Mouse (Mus musculus) ES-E14 (cell line): ENCODE measurements around the gene Ppp2r5c. TPM values are rescaled to one million over a fixed set of nuclear protein-coding genes. Genes with fewer than 3 reads are reported as not detected.

Source experiments
- DNase-seq: peaks from one replicate; pipeline ENCODE4 v3.0.0-alpha.2; 2013; ENCODE audit warnings: low read depth, low spot score
- H3K27ac ChIP-seq: 2 replicates; pipeline ENCODE4 v1.5.1; 2012; ENCODE audit warnings: low read depth, mild to moderate bottlenecking, low read length, moderate library complexity, mixed read lengths; ENCODE audit not compliant: poor library complexity, insufficient read depth, severe bottlenecking
- H3K36me3 ChIP-seq: 2 replicates; pipeline ENCODE4 v1.6.1; 2012; ENCODE audit warnings: mild to moderate bottlenecking, low read length, moderate library complexity, mixed read lengths; ENCODE audit not compliant: control insufficient read depth, poor library complexity, insufficient read depth, severe bottlenecking
- H3K4me1 ChIP-seq, 2 experiments: fragments of 150-350 bp in 1 of 2; sonication (generic) in 1 of 2; 2 replicates each; pipeline ENCODE4 v1.6.1; 2012; ENCODE audit warnings: low read length in 2 of 2, mild to moderate bottlenecking in 1 of 2, mixed read lengths in 1 of 2; ENCODE audit not compliant: control insufficient read depth in 2 of 2, insufficient read depth in 2 of 2, poor library complexity in 1 of 2
- H3K4me3 ChIP-seq, 2 experiments: fragments of 150-350 bp in 1 of 2; sonication (generic) in 1 of 2; 2 replicates each; pipeline ENCODE4 v1.5.1; 2012; ENCODE audit warnings: low read length in 2 of 2, low read depth in 1 of 2, mild to moderate bottlenecking in 1 of 2, mixed read lengths in 1 of 2; ENCODE audit not compliant: insufficient read depth in 1 of 2, poor library complexity in 1 of 2, severe bottlenecking in 1 of 2
- H3K9ac ChIP-seq: 2 replicates; pipeline ENCODE4 v1.6.1; 2012; ENCODE audit warnings: low read depth, mild to moderate bottlenecking, low read length, mixed read lengths; ENCODE audit not compliant: poor library complexity, insufficient read depth, severe bottlenecking
- H3K9me3 ChIP-seq: fragments of 150-350 bp; sonication (generic); 2 replicates; pipeline ENCODE4 v1.6.1; 2012; ENCODE audit warnings: low read depth, mild to moderate bottlenecking, low read length; ENCODE audit not compliant: control insufficient read depth, insufficient read depth
- CHD2 ChIP-seq: IDR thresholded peaks from 2 replicates; pipeline ENCODE4 v1.6.1; 2014; ENCODE audit warnings: mild to moderate bottlenecking, low read depth, low read length, inconsistent platforms
- HCFC1 ChIP-seq: IDR thresholded peaks from 2 replicates; pipeline ENCODE4 v1.6.1; 2012; ENCODE audit warnings: low read length, inconsistent platforms, borderline replicate concordance; ENCODE audit not compliant: insufficient read depth
- MAFK ChIP-seq: IDR thresholded peaks from 2 replicates; pipeline ENCODE4 v1.6.1; 2014; ENCODE audit warnings: mild to moderate bottlenecking, low read depth, low read length, inconsistent platforms; ENCODE audit not compliant: insufficient read depth
- ZC3H11A ChIP-seq: IDR thresholded peaks from 2 replicates; pipeline ENCODE4 v1.6.1; 2012; ENCODE audit warnings: low read depth, mild to moderate bottlenecking, inconsistent platforms, low read length, borderline replicate concordance
- ZNF384 ChIP-seq: IDR thresholded peaks from 2 replicates; pipeline ENCODE4 v1.6.1; 2012; ENCODE audit warnings: low read depth, low read length, inconsistent platforms
- in situ Hi-C, 2 experiments: fragments of 600-800 bp; cut with MboI; formaldehyde crosslinking; loops; one replicate each; pipeline ENCODE4 v1.15.1; 2025; ENCODE audit warnings: low sequenced_read_pairs in 2 of 2, inconsistent platforms in 1 of 2; ENCODE audit not compliant: unreplicated experiment in 2 of 2
- total RNA-seq: library from RNA; depleted of rRNA; stranded (reverse); fragments of 300-350 nt; gene quantifications from 2 replicates; pipeline ENCODE4 v1.2.3, GENCODE M21; 2012

Gene Ppp2r5c
- total RNA-seq, 1 experiment = 62.1 TPM

DNA sequence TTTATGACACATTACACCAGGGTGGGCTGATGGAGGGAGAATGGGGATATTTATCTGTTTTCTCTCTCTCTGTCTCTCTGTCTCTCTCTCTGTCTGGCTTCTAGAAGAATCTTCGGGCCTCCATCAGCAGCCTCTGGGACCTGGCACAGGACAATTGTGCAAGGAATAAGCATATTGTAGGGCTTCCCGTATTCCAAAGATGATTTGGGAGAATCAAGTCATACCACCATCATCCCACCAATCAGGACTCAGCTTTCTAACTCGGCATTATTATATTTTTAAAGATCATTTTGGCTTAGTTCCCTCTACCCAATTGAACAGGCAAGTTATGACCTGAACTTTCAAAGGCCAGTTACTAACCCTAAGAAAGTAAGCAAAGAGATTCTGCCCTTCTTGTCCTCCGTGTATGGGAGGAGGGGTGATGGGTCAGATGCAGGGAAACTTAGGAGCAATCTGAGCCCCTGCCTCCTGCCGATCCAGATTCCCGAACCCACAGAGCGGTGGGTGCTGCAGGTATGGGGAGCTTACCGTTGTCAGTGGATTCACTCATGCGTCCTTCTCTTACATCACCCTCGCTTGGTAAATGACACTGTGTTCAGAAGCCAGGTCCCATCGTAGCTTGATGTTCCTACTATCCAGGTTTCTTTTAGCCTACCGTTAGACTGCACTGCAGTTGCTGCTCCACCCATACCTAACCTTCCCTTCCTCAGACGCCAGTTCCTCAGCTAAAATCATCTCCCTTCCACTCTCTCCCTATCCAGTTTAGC is 153.5 kb downstream of the Ppp2r5c start:
- TF ChIP-seq ZC3H11A (no peak), HCFC1 (no peak), MAFK (no peak), CHD2 (no peak), ZNF384 (no peak)
- H3K4me3 ChIP-seq = peak overlapping the region; percentile 7 to 75; a peak in 3 of 4 replicates

DNA sequence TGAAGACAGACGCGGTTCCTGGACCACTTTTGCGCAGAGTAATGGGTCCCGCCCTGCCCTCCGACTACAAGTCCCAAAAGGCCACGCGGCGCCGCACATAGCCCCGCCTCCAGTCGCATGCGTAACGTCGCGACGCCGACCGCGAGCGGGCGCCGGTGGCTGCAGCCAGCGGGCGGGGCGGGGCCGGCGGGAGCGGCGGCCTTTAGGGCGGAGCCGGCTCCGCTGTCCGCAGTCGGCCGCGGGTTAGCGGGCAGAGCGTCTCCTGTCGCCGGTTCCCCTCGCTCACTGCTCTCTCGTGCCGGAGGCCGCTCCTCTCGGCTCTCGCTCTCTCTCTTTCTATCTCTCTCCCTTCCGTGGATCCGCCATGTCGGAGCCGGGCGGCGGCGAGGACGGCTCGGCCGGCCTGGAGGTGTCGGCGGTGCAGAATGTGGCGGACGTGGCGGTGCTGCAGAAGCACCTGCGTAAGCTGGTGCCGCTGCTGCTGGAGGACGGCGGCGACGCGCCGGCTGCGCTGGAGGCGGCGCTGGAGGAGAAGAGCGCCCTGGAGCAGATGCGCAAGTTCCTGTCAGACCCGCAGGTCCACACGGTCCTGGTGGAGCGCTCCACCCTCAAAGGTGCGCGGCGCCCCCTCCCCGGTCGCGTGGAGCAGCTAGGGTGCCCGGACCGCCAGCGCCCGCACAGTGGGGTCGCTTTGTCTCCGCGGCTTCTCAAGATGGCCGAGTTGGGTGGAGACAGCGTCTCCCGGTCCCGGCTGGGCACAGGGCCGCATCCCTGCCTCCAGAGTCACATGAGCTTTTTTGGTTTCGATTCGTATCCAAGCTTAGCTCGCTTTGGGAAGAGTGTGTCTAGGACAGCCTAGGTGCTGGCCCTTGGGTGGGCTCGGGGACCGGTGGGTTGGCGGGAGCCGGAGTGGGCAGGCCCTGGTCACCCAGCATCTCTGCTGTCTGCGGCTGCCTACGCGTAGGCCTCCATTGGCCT is 154.6 kb downstream of the Ppp2r5c start, which contains the start of gene Dync1h1:
Dync1h1 (plus strand) TSS at position 212 of the 978 bp plus-strand sequence.
- peak; percentile 82 for DNase-seq
- in situ Hi-C loops = no loop called here
- Histone ChIP-seq H3K9ac (peak within 1 kb of the TSS; percentile 80), H3K4me1 (peaks cover 3 to 12% of the 10 kb centered on the region in 2 experiments; a peak in 3 of 4 replicates), H3K9me3 (no peaks in the 10 kb centered on the region), H3K36me3 (no peaks in the 10 kb centered on the region; the same call in 1 of the 2 replicates), H3K4me3 (peak within 1 kb of the TSS; percentile 75 to 96), H3K27ac (peak within 1 kb of the TSS; percentile 51)
- TF ChIP-seq ZC3H11A (no peak), HCFC1 (peak; percentile 91)

More for the DNA sequence above, 153.5 kb downstream of the Ppp2r5c start:
- in situ Hi-C loops = no loop called here
- DNase-seq = no peak
- Histone ChIP-seq H3K27ac (no peak overlapping the region), H3K9ac (no peak overlapping the region), H3K36me3 (no peaks in the 10 kb centered on the region; the same call in 1 of the 2 replicates), H3K9me3 (no peaks in the 10 kb centered on the region), H3K4me1 (peaks cover 3 to 12% of the 10 kb centered on the region in 2 experiments; a peak in 3 of 4 replicates)

DNA sequence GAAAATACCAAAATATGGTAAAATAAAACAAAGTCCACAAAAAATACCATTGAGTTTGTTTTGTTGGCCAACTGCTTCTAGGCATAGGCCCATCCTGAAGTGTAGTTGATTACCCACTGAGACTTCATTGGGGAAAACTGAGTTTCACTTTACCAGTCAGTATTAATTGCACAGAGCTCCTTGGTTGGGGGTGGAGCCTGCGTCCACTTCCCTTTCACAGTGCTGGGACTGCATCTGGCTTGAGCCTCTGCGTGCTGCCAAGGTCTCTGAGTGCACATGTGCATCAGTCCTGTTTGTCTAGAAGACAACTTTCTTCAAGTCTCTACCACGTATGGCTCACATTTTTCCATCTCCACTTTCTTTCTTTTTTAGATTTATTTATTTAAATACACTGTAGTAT is 159.2 kb downstream of the Ppp2r5c start:
- no peak for DNase-seq
- TF ChIP-seq MAFK = no peak
- no peak for TF ChIP-seq HCFC1
- no peak for TF ChIP-seq ZNF384
- TF ChIP-seq ZC3H11A = no peak
- H3K36me3 ChIP-seq = peaks cover 2% of the 10 kb centered on the region; the same call in 1 of the 2 replicates
- H3K27ac ChIP-seq = no peak overlapping the region
- H3K9me3 ChIP-seq = no peaks in the 10 kb centered on the region
- H3K4me3 ChIP-seq = no peak overlapping the region
- in situ Hi-C loops = no loop called here
- H3K9ac ChIP-seq = no peak overlapping the region
- H3K4me1 ChIP-seq = peaks cover 6 to 16% of the 10 kb centered on the region in 2 experiments; a peak in 3 of 4 replicates

DNA sequence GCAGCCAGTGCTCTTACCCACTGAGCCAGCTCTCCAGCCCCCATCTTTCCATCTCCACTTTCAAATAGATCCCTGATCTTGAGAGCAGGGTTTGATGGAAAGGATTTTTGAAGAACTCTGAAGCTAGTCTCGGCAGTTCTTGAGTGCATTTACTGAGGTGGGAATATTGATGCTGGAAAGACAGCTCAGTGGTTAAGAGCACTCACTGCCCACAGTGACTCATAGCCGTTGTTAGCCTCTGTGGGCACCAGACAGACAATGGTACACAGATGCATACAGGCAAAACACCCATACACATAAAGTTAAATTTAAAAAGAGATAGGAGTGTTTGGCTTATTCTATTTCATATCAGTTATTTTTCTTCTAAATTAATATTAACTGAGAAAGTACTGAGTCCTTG is 159.8 kb downstream of the Ppp2r5c start:
- H3K4me3 ChIP-seq = no peak overlapping the region
- no peaks in the 10 kb centered on the region for H3K9me3 ChIP-seq
- H3K36me3 ChIP-seq = peaks cover 3% of the 10 kb centered on the region; the same call in 1 of the 2 replicates
- no peak overlapping the region for H3K9ac ChIP-seq
- H3K4me1 ChIP-seq = peaks cover 7 to 16% of the 10 kb centered on the region in 2 experiments; a peak in 3 of 4 replicates
- no peak for TF ChIP-seq ZNF384
- TF ChIP-seq MAFK = no peak
- TF ChIP-seq ZC3H11A = no peak
- H3K27ac ChIP-seq = no peak overlapping the region
- in situ Hi-C loops = no loop called here
- DNase-seq = no peak
